Mouse (Mus musculus) right cerebral cortex, adult 2 months (tissue): ENCODE measurements around the gene Psmb6.
"Not testable (repeated sequence)": the region's sequence is repeated elsewhere in the genome, so short reads cannot be mapped to it uniquely, and the experiment has no call there.

Experiments
- DNase-seq, 2 experiments: peaks; one replicate each; pipeline ENCODE4 v3.0.0; 2021 to 2022; ENCODE audit warnings: low spot score in 2 of 2

Gene Psmb6

DNA sequence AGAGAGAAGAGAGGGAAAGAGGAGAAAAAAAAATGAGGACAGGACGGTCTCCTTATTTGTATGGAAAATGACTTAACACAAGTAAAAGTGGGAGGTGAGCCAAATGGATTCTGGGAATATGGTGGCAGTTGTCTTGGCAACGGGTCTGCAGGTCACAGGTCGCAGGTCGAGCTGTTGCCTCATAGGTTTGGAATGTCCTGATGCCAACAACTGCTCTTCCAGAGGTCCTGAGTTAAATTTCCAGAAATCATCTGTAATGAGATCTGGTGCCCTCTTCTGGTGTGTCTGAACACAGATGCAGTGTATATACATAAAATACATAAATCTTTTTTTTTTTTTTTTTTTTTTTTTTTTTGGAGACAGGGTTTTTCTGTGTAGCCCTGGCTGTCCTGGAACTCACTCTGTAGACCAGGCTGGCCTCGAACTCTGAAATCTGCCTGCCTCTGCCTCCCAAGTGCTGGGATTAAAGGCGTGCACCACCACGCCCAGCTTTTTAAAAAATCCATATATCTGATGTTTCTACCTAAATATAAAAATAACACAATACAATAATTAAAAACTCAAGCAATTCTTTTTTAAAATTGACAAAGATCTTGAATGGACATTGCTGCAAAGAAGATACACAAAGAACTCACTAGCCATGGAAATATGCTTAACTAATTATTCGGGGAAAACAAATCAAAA, 1.7 kb upstream of the Psmb6 start:
- not testable (repeated sequence) for DNase-seq

DNA sequence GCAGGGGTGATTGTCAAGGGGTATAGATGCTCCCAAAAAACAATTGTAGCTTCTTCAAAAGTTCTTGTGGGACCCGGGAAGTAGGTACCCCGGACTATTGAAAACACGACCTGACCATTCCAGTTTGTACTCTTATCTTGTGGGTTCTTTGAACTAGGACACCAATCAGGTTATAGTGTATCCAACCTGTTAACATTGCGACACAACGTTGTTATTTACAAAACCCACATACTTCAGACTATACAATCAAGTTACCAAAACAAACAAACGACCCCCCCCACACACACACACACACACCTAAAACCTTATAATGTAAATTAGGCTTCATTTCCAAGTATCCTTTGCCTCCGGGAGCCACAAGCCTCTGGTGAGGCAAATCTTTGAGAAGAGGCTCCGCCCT, 385 bp upstream of the Psmb6 start:
- DNase-seq = no peak

DNA sequence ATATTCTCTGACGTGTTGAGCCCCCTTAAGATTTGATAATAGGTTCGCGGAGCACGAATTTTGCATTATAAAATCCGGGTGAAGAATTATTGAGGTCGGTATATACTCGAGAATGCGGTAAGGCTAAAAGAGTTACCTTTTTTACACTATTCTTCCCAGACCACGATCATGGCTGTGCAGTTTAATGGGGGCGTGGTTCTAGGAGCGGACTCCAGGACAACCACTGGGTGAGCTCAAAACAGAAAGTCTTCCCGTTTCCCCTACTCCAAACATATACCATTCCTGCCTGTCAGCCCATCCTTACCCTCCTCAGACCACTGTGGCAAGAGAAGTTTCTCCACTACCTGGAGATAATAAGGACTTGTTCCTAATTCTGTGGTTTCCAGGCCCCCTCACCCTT, 559 bp downstream of the Psmb6 start:
- DNase-seq = no peak

DNA sequence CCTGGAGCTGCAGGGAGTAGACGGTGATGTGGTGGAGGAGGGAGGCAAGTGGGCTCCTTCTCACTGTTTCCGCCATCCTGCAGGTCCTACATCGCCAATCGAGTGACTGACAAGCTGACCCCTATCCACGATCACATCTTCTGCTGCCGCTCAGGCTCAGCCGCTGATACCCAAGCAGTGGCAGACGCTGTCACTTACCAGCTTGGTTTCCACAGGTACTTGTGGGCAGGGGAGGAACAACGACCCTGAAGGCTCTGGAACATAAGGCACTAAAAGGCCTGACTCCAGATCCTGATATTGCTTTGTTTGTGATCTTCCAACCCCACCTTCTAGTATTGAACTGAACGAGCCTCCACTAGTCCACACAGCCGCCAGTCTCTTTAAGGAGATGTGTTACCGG, 1.0 kb downstream of the Psmb6 start:
- no peak for DNase-seq

DNA sequence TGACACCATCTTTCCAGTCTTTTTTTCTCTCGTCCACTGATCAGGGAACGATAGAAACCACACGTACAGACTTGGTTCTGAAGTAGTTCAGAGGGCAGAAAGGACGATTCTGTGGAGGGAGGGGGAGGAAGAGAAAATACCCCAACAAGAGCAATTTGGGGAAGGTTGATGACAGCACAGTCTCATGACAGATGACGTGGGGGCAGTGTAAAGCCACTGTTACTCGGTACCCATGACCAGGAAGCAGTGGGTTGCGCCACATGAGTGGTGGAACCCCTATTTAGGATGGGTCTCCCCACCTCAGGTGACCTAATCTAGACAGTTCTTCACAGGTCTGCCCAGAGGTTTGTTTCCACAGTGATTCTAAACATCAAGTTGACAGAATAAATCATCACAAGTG, 3.4 kb downstream of the Psmb6 start:
- no peak for DNase-seq

DNA sequence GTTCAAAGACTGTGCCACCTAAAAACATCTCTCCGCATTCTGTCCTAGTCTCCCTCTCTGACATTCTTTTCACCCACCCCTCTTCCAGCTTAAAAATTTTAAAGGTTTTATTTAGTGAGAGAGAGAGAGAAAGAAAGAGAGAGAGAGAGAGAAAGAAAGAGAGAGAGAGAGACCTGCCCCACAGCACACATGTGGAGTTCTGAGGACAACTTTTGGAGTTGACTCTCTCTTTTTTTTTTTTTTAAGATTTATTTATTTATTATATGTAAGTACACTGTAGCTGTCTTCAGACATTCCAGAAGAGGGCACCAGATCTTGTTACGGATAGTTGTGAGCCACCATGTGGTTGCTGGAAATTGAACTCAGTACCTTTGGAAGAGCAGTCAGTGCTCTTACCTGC, 5.9 kb downstream of the Psmb6 start:
- not testable (repeated sequence) for DNase-seq

DNA sequence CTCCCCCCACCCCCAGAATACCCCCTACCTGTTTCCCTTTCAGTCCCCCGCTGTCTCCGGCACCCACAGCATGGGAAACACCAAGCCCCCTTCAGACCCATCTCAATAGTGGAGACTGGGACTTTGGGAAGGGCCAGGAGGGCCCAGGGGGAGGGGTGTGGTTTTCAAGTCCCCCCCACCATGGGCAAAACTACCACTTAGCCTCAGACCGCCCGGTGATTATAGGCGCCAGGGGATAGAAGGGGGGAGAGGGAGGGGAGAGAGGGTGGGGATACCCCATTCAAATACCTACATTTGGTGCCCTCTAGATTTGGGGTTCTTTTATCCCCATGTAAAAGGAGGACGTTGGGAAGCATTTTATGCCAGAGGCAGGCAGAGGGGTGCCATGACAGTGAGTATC, 7.7 kb downstream of the Psmb6 start, which contains the start of gene Gm40193:
Gene Gm40193, minus strand, starts transcription at position 101 of the 400 bp plus-strand sequence.
- no peak for DNase-seq

DNA sequence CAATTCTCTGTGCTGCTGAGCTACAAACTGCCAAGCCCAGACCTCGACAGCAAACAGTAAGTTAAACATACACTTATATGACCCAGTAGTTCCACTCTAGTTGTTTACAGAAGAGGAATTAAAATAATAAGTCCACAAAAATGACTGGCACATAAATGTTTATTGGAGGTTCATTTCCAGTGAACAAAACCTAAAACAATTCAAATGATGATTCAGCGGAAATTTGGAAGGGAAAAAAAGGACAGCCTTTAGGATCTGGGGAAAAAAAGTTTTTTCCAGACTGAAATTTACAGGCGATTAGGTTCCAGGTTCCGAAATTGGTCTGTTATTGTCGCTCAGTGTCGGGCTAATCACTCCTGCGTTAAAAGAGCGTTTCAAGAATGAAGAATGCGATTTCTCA, 14.3 kb downstream of the Psmb6 start:
- no peak for DNase-seq

DNA sequence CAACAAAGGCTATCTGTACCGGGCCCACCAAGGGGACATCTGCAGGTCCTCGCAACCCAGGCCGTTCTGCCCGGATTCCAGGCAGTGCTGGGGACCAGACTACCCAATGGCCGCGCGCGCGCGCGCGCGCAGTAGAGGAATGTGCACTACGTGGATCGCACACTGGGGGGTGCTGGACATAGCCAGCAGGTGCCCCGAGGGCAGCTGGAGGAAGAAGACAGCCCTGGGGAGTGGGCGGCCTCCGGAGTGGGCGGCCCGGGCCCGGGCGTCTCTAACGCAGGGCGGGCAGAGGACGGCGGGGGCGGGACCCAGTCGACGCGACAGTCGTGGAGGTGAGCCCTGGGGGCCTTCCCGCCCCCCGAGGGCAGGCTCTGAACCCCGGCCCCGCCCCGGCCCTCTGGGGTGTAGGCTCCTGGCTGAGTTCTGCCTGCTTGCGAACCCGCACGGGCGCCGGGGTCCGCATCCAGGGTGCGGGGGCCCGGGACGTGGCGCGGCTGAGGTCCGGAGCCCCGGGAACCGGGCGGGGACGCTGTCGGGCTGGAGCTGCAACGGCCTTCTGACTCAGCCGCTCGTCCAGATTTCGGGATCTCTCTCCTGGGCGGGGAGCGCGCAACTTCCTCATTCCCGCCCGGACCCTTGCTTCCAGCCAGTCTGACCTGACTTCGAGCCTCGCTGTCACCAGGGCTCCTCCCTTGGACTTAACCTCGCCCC, 14.9 kb downstream of the Psmb6 start, which contains the start of gene Pld2:
Gene Pld2, plus strand, starts transcription at position 188 of the 711 bp plus-strand sequence.
- peak; percentile 67 to 80 for DNase-seq

DNA sequence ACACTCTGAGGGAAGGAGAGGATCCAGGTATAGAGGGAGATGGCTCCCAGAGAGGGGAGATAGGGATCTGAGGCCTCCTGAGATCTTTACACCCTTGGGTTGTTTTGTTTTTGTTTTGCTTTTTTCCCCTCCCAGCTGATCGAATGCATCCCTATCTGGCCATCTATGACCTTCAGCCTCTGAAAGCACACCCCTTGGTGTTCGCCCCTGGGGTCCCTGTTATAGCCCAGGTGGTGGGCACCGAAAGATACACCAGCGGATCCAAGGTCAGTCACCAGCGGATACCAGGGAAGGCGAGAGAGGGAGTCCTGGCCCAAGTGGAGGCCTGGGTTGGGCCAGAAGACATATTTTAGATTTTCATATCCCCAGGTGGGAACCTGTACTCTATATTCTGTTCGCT, 15.8 kb downstream of the Psmb6 start:
- no peak for DNase-seq

DNA sequence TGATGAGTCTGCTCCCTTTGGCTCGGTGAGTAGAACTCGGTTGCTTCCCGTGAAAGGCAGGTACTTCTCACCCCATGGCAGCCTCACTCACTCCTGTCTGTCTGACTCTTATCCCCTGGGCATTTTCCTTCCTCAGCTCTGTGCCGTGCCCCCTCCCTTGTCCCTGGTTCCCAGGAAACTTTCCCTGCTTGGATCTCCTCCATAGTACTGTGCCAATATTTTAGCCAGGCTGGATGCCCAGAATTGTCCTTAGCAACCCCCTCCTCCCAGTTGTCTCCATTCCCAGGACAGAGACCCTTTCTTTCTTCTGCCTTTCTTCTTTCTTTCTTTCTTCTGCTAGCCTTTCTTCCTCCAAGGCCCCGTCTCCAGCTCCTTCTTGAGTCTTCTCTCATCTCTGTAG, 16.2 kb downstream of the Psmb6 start:
- no peak for DNase-seq

DNA sequence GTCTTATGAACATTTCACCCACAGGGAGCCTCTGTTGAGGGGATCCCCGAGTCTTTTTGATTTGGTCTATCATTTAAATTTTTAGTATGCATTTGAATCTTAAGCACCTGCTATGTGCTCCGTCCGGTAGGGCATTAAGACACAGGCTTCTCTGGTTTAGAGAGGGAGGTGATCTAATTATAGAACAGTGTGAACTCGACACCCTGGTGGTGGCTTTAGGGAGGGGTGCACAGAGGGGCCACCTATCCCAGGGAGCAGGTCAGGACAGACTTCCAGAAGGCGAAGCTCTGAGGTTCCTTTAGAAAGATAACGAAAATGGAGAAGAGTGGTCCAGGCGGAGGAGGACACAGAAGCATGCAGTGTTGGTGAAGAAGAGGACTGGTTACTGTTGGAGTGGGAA, 19.3 kb downstream of the Psmb6 start:
- no peak for DNase-seq

DNA sequence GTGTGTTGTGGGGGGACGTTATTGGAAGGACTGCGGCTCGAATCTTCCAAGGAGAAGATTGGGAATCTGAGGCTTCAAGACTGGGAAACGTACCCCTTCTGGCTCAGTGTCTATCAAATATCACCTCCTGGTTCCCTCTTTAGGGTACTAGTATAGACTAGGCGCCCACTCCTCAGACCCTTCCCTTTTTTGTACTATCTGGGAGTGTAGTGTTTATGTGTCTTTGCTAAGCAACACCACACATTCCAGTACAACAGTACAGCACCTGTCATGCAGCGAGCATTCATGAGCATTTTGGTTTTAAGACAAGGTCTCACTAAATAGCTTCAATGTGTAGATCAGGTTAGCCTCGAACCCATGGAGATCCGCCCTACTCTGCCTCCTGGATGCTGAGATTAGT, 26.4 kb downstream of the Psmb6 start:
- no peak for DNase-seq

DNA sequence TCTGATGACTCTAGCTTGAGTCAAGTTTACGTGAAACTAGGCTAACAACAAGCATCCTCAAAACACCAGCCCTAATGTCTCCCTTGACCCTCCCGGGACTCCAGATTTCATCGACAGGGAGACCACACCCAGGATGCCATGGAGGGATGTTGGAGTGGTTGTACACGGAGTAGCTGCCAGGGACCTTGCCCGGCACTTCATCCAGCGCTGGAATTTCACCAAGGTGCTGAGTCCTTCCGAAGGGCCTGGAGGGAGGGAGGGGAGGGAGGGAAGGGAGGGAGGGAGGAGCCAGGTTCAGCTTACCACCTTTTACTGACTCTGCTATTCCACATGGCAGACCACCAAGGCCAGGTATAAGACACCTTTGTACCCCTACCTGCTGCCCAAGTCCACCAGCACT, 28.8 kb downstream of the Psmb6 start:
- DNase-seq = no peak

DNA sequence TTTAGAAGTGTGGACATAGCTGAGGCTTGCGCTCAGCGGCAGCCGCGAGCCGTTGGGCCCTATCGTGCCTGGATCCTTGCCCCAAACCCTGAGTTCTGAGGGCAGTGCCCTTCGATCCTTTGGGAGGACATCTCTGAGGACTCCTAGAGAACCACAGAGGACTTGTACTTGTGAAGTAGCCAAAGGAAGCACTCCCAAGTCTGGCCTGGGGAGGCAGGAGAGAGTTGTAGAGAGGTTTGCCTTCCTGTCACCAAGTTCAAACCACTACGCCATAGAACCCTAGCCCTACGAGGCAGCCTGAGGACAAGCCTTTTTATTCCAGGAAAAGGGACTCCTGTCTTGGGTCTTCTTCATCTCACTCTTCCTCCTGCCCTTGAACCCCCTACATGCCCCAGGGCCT, 32.4 kb downstream of the Psmb6 start:
- no peak for DNase-seq

DNA sequence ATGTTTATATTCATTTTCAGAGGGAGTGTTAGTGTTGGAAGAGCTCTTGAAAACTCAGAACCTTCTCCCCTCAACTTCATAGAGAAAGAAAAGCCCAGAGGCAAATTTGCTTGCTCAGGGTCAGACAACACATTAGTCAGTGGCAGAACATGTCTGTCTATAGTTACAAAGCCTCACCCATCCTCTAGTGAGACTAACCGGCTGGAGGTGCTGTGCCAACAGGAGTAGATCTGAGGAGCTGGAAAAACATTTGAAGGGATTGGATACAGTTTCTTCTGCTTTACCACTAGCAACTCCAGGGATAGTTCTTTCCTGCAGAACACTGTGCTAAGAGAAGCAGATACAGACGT, 36.7 kb downstream of the Psmb6 start:
- no peak for DNase-seq

DNA sequence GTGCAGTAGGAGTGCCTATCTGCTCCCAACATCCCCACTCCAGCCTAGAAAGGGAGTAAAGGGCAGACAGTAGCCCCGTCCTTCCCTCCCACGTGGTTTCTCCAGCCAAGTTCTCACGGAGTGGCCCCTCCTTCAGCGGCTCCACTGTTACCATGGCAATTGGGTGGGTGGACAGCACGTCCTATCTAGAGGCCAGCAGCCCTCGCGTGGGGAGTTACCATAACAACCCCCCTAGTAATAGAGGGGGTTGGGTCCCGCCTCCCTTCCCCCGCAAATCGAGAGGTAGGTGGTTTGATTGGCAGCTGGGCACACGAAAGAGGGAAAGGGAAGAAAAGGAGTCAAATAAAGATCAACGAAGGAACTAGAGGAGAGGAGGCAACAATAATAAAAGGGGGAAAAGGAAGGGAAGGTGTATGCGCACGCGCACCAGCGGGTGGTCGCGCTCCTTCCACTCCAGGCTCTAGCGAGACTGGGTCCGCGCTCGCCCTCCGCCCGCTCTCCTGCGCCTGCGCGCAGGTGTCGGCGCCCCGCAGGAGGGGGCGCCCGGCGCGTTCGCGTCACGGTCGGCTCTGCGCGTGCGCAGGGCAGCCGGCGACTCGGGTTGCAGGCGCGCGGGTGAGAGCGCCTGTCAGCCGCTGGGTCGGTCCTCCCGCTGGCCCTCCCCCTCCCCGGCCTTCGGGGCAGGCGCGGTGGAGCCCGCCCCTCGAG, 37.3 kb downstream of the Psmb6 start, which contains the start of gene Mink1:
Gene Mink1, plus strand, starts transcription at position 595 of the 708 bp plus-strand sequence.
- peak; percentile 88 to 90 for DNase-seq

DNA sequence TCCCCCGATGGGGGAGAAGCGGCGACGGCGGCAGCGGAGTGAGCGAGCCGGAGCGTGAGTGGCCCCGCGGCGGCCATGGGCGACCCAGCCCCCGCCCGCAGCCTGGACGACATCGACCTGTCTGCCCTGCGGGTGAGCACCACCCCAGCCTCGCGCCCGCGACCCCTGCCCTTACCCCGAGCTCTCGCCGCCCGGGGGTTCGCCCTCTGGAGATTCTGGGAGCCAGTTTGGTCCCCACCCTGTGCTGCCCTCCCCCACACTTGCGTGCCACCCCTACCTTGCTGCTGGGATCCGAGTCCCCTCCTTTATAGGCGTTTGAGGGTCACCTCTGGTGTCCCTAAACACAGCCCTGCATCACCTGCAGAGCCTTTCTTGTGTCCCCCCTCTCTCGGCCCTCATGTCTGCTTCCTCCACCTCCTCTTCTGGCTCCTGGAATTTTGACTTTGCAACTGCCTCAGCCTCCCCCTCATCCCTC, 37.9 kb downstream of the Psmb6 start:
- DNase-seq = no peak

DNA sequence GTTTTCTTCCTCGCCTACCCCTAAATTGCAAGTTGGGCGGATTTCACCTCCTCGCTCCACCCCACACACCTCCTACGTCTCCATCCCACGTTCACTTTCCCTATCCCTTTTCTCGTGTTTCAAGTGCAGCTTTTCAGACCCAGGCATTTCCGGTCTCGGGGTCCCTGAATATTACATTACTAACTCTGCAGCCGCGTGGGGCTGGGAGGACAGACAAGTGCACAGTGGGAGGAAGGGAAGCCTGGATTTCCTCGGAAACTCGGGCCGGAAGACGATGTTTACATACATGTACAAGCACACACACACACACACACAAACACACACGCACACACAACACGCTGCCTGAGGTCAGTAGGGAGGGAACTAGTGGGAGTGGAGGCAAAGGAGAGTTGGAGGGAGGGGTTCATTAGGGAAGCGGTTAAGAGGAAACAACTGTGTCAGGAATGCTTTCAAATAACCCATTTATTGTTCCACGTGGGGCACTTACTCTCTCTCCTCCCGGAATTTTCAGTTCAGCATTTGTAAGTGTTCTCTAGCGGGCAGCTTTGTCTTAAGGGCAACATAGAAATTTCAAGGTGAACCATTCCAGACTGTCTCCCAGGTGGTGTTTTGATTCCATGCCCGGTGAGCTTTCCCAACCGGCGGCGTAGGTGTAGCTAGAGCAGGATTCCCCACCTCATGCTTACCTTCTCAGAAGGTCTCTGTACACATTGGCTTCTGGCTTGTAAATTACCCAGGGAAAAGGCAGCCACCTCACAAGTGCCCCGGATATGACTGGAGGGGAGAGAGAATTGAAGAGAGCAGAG, 38.5 kb downstream of the Psmb6 start:
- DNase-seq = peak in 1 of 2 experiments; percentile 56

DNA sequence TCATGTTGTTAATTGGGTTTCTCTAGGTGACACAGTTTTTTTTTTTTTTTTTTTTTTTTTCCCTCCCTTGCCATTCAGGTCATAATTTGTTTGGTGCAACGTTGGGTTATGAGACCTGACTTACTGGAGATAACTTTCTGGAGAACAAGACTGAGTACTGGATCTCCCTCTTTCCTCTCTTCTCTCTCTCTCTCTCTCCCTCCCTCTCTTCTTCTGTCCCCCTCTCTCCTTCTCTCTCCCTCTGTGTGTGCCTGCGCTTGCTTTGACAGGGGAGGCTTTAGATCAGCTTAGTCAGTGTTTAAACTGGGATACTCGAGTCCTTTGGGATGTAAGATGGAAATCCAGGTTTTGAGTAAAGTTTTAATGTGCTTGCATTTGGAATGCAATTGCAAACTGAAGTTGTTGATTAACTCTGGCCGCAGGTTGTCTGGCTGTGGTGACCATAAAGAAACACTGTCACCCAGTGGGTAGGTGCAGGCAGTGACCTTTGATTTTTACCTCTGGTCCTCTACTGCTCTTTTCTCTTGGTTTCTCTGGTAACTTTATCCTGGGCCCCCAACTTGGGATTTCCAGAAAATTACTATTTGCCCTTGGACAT, 39.2 kb downstream of the Psmb6 start:
- DNase-seq = no peak

DNA sequence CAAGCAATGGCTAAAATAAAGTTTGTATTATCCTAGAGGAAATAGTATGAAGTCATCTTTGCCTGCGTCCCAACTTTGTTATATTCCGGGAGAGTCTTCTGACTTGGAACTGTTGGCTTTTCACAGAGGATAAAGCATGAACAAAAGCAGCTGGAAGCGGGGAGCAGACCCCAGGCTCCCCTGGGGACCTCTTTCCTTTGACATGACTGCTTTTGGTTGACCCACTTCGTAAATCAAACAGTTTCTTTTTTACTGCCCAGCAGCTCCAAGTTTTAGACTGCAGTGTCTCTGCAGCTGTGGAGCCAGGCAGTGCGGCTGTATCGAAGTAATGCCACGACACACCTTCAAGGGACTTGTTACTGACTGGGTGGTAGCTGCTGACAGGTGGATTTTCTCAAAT, 41.4 kb downstream of the Psmb6 start:
- DNase-seq = no peak
